Mouse (Mus musculus): ENCODE measurements around the gene Ugt1a6b.
"Not testable (repeated sequence)": the region's sequence is repeated elsewhere in the genome, so short reads cannot be mapped to it uniquely, and the experiment has no call there.

DNA sequence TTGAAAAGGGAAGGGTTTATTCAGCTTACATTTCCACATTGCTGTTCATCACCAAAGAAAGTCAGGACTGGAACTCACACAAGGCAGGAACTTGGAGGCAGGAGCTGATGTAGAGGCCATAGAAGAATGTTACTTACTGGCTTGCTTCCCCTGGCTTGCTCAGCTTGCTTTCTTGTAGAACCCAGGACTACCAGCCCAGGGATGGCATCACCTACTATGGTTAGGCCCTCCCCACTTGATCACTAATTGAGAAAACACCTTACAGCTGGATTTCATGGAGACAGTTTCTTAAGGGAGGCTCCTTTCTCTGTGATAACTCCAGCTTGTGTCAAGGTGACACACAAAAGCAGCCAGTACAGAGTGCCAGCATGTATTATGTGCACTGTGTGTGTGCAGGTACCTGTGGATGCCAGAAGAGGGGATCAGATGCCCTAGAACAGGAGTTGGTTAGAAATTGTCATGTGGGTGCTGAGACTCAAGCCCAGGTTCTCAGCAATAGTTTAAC, 120.0 kb downstream of the Ugt1a6b start:
- TF ChIP-seq CTCF (IDR thresholded peaks at IDR 0.05; ENCODE audit: extremely low read depth, insufficient read depth, insufficient read length, insufficient replicate concordance); POLR2A (IDR thresholded peaks at IDR 0.05; ENCODE audit: low read depth, low read length): not testable (repeated sequence)

Data from spleen, adult 2 months (tissue).